Mouse (Mus musculus): Measurements from ENCODE around the gene Casp8ap2.

Gene Casp8ap2

DNA sequence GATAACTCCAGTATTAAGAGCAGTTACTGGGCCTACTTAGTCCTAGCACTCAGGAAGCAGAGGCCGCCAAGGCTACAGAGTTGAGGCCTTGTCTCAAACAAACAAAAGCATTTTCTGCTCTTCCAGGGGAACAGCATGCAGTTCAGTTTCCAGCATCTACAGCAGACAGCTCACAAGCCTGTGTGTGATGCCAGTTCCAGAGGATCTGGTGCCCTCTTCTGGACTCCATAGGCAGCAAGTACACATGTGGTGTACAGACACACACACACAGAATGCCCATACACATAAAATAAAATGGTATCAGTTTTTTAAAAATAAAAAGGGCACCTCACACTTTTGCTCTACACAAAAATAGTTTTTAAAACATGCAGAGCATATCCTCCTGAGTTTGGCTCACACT lies 53.0 kb downstream of the Casp8ap2 start:
- DNase-seq (ENCODE audit: low spot score in 2 of 2): no peak

DNA sequence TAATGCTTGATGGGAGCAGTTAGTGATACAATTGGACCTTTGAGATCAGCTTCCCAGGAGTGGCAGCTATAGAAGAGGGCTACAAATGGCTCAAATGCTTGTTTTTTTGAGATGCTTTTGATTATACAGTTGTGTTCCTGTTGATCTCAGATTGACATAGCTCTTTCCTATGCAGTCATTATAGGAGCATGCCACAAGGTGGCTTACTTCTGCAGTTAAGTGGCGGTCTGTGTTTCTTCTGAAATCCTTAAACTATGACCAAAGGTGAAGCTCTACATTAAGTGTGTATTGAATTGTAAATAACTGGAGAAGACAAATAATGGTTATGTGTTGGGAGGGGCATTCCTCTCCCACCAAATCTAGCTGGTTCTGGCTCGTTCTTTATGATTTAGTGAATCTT lies 54.6 kb downstream of the Casp8ap2 start:
- no peak for DNase-seq (ENCODE audit: low spot score in 2 of 2)

GRCm38 (mm10) chr4:32674025-32674424 lies 58.8 kb downstream of the Casp8ap2 start:
- DNase-seq (ENCODE audit: low spot score in 2 of 2): no peak

DNA sequence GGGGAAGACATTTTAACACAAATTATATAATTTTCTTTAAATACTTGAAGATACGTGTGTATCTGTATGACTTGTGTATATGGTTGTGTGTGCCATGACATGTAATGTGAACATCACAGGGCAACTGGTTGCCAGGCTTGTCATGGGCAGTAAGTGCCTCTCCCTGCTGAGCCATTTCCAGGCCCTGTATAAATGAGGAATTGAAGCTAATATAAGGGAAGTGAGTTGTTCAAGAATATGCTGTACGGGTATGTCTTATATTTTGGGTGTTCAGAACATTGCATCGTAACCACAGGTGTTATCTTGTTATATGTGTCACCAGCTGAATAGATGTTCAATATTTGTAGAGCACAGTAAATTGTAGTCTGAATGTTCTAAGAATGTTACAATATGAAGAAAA lies 62.2 kb downstream of the Casp8ap2 start:
- DNase-seq (ENCODE audit: low spot score in 2 of 2): no peak

GRCm38 (mm10) chr4:32680843-32681242 lies 65.6 kb downstream of the Casp8ap2 start:
- no peak for DNase-seq (ENCODE audit: low spot score in 2 of 2)

- no peak for DNase-seq (ENCODE audit: low spot score in 2 of 2)
Measured at GRCm38 (mm10) chr4:32682471-32682870, 67.2 kb downstream of the Casp8ap2 start.

DNA sequence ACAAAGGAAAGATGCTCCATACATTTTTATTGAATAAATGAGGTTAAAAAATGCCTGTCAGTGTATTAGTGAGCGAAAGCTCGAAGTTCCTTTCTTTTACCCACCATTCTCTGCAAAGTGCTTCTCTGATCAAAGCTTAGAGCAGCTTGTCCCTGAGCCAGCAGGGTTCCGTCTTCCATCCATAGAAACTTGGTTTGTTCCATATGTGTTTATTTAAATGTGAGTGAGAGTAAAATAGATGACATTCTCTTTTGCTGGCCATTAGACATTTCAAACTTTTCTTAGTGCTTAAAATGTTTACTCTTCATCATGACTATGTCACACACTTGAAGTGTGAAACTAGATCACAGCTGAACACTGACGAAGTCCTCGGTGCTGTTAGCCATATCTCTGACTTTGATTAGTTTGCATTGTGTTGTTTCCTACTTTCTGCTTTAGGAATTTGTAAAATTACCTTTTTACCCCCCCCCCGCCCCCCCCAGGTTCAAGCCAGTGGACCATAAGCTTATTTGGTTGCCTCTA lies 67.9 kb downstream of the Casp8ap2 start:
- no peak for DNase-seq (ENCODE audit: low spot score in 2 of 2)
